In the genomic region with DNA sequence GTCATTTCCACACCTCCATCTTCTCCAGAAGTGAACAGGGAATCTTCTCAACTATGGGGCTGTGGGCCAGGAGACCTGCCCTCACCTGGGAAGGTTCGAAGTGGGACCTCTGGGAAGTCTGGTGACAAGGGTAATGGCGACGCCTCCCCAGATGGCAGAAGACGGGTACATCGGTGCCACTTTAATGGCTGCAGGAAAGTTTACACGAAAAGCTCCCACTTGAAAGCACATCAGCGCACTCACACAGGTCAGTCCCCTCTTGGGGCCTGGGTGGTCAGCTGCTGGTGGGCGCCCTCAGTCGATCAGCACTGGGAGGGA, we compare ENCODE assay signal across 9 mouse cellular contexts. TPM values are rescaled to one million over a fixed set of nuclear protein-coding genes. Genes with fewer than 3 reads are reported as not detected.
A peak's percentile ranks its signal among the peaks of the same experiment; 100 is the strongest.
DNase-seq lines count a peak whose midpoint lies in the region; ATAC-seq and TF ChIP-seq lines count a peak whose summit lies in the region.
"Had no signal": no experiment of that assay in that cellular context is flagged by ENCODE, and none has a peak within 500 bp of the region (broad histone marks: within the 10 kb centered on the region; RNA-seq: fewer than 3 reads in every experiment).

No protein-coding gene starts in this region.

- peak overlapping the region; percentile 68 for H3K4me2 ChIP-seq in hindbrain, embryonic 13.5 days
- peak overlapping the region; percentile 61 for H3K4me2 ChIP-seq in liver, embryonic 14.5 days (ENCODE audit: low read depth)

- no peak for DNase-seq in hindbrain, embryonic 10.5 days (ENCODE audit: low spot score)
- DNase-seq in liver, embryonic 14.5 days (ENCODE audit: low read depth in 3 of 3, low spot score in 3 of 3) = no peak
- DNase-seq in cerebellum, postnatal 25 days = no peak
- no peak for DNase-seq in layer of hippocampus, adult 18-20 months (ENCODE audit: low spot score in 2 of 2)
- DNase-seq in spleen, postnatal 10 days (ENCODE audit: low spot score in 2 of 2) = no peak
- DNase-seq: cerebellum, adult 2 months had no signal

- 90% methylated on average over 9 of the region's 9 CpGs for WGBS in hindbrain, embryonic 13.5 days
- 95% methylated on average over 9 of the region's 9 CpGs for WGBS in hindbrain, embryonic 10.5 days
- 77% methylated on average over 9 of the region's 9 CpGs for whole genome bisulfite sequencing in liver, embryonic 14.5 days (ENCODE audit: insufficient replicate concordance)

- H3ac ChIP-seq in C2C12 (ENCODE audit: control insufficient read depth, insufficient read length, low read depth) = peak overlapping the region; percentile 73

- peak overlapping the region; percentile 68; the same call in 1 of the 2 replicates for H3K4me3 ChIP-seq in hindbrain, embryonic 13.5 days
- no peak overlapping the region; the same call in 1 of the 2 replicates for H3K4me3 ChIP-seq in hindbrain, embryonic 10.5 days
- peak overlapping the region; percentile 85 for H3K4me3 ChIP-seq in C2C12 (ENCODE audit: insufficient read depth, poor library complexity, severe bottlenecking)
- peak overlapping the region; percentile 91 for H3K4me3 ChIP-seq in embryonic fibroblast, embryonic 13.5 days (ENCODE audit: insufficient read depth, low read length)
- H3K4me3 ChIP-seq in liver, embryonic 14.5 days (ENCODE audit: insufficient read depth in 1 of 2, low read depth in 2 of 2, low read length in 2 of 2) = no peak overlapping the region

- no peak for TF ChIP-seq EP300 in liver, embryonic 14.5 days (IDR thresholded peaks at IDR 0.05; ENCODE audit: low read depth)

- H3K79me3 ChIP-seq in C2C12 (ENCODE audit: low read depth) = peaks cover 69% of the 10 kb centered on the region

- peaks cover 84% of the 10 kb centered on the region for H3K79me2 ChIP-seq in C2C12 (ENCODE audit: control insufficient read depth, insufficient read depth)

- no peak for TF ChIP-seq CTCF in C2C12 (IDR thresholded peaks at IDR 0.05; ENCODE audit: control insufficient read depth, insufficient read depth, insufficient read length)
- TF ChIP-seq CTCF in embryonic fibroblast, embryonic 13.5 days (IDR thresholded peaks at IDR 0.05; ENCODE audit: borderline replicate concordance, insufficient read depth, low read length) = no peak
- TF ChIP-seq CTCF in liver, embryonic 14.5 days (IDR thresholded peaks at IDR 0.05; ENCODE audit: low read depth) = no peak

- H3K9ac ChIP-seq in hindbrain, embryonic 13.5 days = peak overlapping the region; percentile 26; the same call in 1 of the 2 replicates
- no peak overlapping the region for H3K9ac ChIP-seq in liver, embryonic 14.5 days (replicated peaks)

- H3K36me3 ChIP-seq in hindbrain, embryonic 13.5 days = peaks cover 39% of the 10 kb centered on the region
- peaks cover 43% of the 10 kb centered on the region for H3K36me3 ChIP-seq in hindbrain, embryonic 10.5 days
- H3K36me3 ChIP-seq in C2C12 (ENCODE audit: control insufficient read depth, insufficient read depth) = peaks cover 64% of the 10 kb centered on the region
- peaks cover 20% of the 10 kb centered on the region for H3K36me3 ChIP-seq in liver, embryonic 14.5 days (replicated peaks; ENCODE audit: control insufficient read depth, insufficient read depth, low read depth)

- no peaks in the 10 kb centered on the region for H3K9me3 ChIP-seq in hindbrain, embryonic 13.5 days
- no peaks in the 10 kb centered on the region for H3K9me3 ChIP-seq in hindbrain, embryonic 10.5 days
- no peaks in the 10 kb centered on the region for H3K9me3 ChIP-seq in liver, embryonic 14.5 days (ENCODE audit: control insufficient read depth, low read length)

- H3K27me3 ChIP-seq in hindbrain, embryonic 13.5 days = no peaks in the 10 kb centered on the region
- H3K27me3 ChIP-seq in hindbrain, embryonic 10.5 days (ENCODE audit: insufficient read depth, poor library complexity, severe bottlenecking) = no peaks in the 10 kb centered on the region
- H3K27me3 ChIP-seq in C2C12 (ENCODE audit: control insufficient read depth, insufficient read depth, insufficient read length) = no peaks in the 10 kb centered on the region
- peaks cover 3% of the 10 kb centered on the region for H3K27me3 ChIP-seq in liver, embryonic 14.5 days (ENCODE audit: control insufficient read depth, insufficient read depth, low read length)

- no peak overlapping the region; the same call in 1 of the 2 replicates for H3K27ac ChIP-seq in hindbrain, embryonic 13.5 days
- no peak overlapping the region for H3K27ac ChIP-seq in hindbrain, embryonic 10.5 days
- peak overlapping the region; percentile 92 for H3K27ac ChIP-seq in embryonic fibroblast, embryonic 13.5 days (ENCODE audit: insufficient read depth, low read length)
- no peak overlapping the region for H3K27ac ChIP-seq in liver, embryonic 14.5 days

- no peak for TF ChIP-seq POLR2A in embryonic fibroblast, embryonic 13.5 days (IDR thresholded peaks at IDR 0.05; ENCODE audit: low read depth, low read length)

- H3K4me1 ChIP-seq in hindbrain, embryonic 13.5 days (replicated peaks) = peaks cover 53% of the 10 kb centered on the region
- peaks cover 42% of the 10 kb centered on the region for H3K4me1 ChIP-seq in hindbrain, embryonic 10.5 days (replicated peaks)
- peaks cover 12% of the 10 kb centered on the region for H3K4me1 ChIP-seq in embryonic fibroblast, embryonic 13.5 days (ENCODE audit: control insufficient read depth, insufficient read depth, low read length)
- peaks cover 3 to 24% of the 10 kb centered on the region in 2 experiments for H3K4me1 ChIP-seq in liver, embryonic 14.5 days (replicated peaks; ENCODE audit: control insufficient read depth in 2 of 2, insufficient read depth in 2 of 2, low read length in 1 of 2)

- no peak for ATAC-seq in hindbrain, embryonic 13.5 days (ENCODE audit: low FRiP score)
- no peak for ATAC-seq in liver, embryonic 14.5 days (ENCODE audit: insufficient read depth)

TF ChIP-seq in C2C12, 6 proteins besides CTCF, POLR2A, EP300 and RAD21:
- TF ChIP-seq USF1 (IDR thresholded peaks at IDR 0.05; ENCODE audit: low read depth) (no peak), FOSL1 (IDR thresholded peaks at IDR 0.05; ENCODE audit: insufficient read depth, low read length, poor library complexity, severe bottlenecking) (no peak), MYOD1 (IDR thresholded peaks at IDR 0.05; ENCODE audit: control insufficient read depth, insufficient read length, low read depth) (no peak), MYOG (IDR thresholded peaks at IDR 0.05; ENCODE audit: control insufficient read depth, extremely low read depth, insufficient read length) (no peak), CEBPB (IDR thresholded peaks at IDR 0.05; ENCODE audit: low read depth) (no peak), MAX (IDR thresholded peaks at IDR 0.05) (no peak)

RNA-seq across cellular contexts. Expression of a gene that starts 3.8 kb away (rescaled TPM):
- 70.1 and 78.1 TPM in 2 replicates for polyA plus RNA-seq in hindbrain, embryonic 13.5 days (2015; fragmentation: Nextera tagmentation; extraction: Ambion mirVana)
- polyA plus RNA-seq in hindbrain, embryonic 10.5 days (2016; fragmentation: Nextera tagmentation; extraction: Ambion mirVana) = 58.2 and 59.0 TPM in 2 replicates
- 21.8 TPM for polyA plus RNA-seq in C2C12 (2012; fragmentation: generic; extraction: Trizol)
- 105 and 134 TPM in 2 replicates for polyA plus RNA-seq in embryonic fibroblast, embryonic 13.5 days (2011; ENCODE audit: insufficient read length, low read depth, missing spikeins)
- 3.3 and 4.5 TPM in 2 replicates for polyA plus RNA-seq in liver, embryonic 14.5 days (2012; rRNA removed)
- 12.5 and 15.6 TPM in 2 replicates for polyA plus RNA-seq in liver, embryonic 14.5 days (2014; fragmentation: Nextera tagmentation; extraction: Ambion mirVana)
- 10 to 100 TPM; 27.9 to 31.9 TPM for total RNA-seq in layer of hippocampus, adult 18-20 months (2021)

Comparison
In these comparisons a context has a peak if more than half of its experiments do, and no peak if none do; other contexts are left out.
1. H3K4me3 ChIP-seq: peak in hindbrain, embryonic 13.5 days (single experiment), C2C12 (single experiment) and embryonic fibroblast, embryonic 13.5 days (single experiment); none in hindbrain, embryonic 10.5 days (single experiment) and liver, embryonic 14.5 days (0 of 2).